23 mouse cellular contexts compared by ENCODE assay signal in genomic region chr6:31039485-31039884, GRCm38 (mm10).
"Had no signal": no experiment of that assay in that cellular context is flagged by ENCODE, and none has a peak within 500 bp of the region (broad histone marks: within the 10 kb centered on the region; RNA-seq: fewer than 3 reads in every experiment).

No protein-coding gene starts in this region.

- DNase-seq: forebrain, postnatal 0 days; gastrocnemius, postnatal 14 days; gastrocnemius, postnatal 36 days; heart, adult 18-20 months; heart, postnatal 10 days; heart, postnatal 36 days; kidney, adult 11 months; kidney, adult 2 months; kidney, adult 9 months; kidney, postnatal 14 days; kidney, postnatal 36 days; layer of hippocampus, adult 9-11 months; layer of hippocampus, postnatal 36 days; left cerebral cortex, postnatal 4 days had no signal

- H3K9me3 ChIP-seq: heart, embryonic 12.5 days; hindbrain, embryonic 13.5 days; hindbrain, embryonic 15.5 days; kidney, embryonic 15.5 days; limb, embryonic 13.5 days; limb, embryonic 15.5 days had no signal

- H3K4me2 ChIP-seq: heart, embryonic 12.5 days; hindbrain, embryonic 13.5 days; hindbrain, embryonic 15.5 days; kidney, embryonic 15.5 days; limb, embryonic 13.5 days; limb, embryonic 15.5 days had no signal

- H3K36me3 ChIP-seq: heart, embryonic 12.5 days; hindbrain, embryonic 13.5 days; hindbrain, embryonic 15.5 days; kidney, embryonic 15.5 days; limb, embryonic 13.5 days; limb, embryonic 15.5 days had no signal

- ATAC-seq: forebrain, postnatal 0 days; hindbrain, postnatal 0 days; intestine, embryonic 16.5 days had no signal

- H3K4me3 ChIP-seq: heart, embryonic 12.5 days; hindbrain, embryonic 13.5 days; hindbrain, embryonic 15.5 days; kidney, embryonic 15.5 days; limb, embryonic 13.5 days; limb, embryonic 15.5 days had no signal

- H3K27ac ChIP-seq: hindbrain, embryonic 13.5 days; hindbrain, embryonic 15.5 days; hindbrain, postnatal 0 days; kidney, embryonic 15.5 days; kidney, postnatal 0 days; limb, embryonic 13.5 days; limb, embryonic 15.5 days had no signal

- H3K4me1 ChIP-seq: heart, embryonic 12.5 days had no signal

- H3K27me3 ChIP-seq: heart, embryonic 12.5 days; hindbrain, embryonic 13.5 days; hindbrain, embryonic 15.5 days; kidney, embryonic 15.5 days; limb, embryonic 13.5 days; limb, embryonic 15.5 days had no signal

- H3K9ac ChIP-seq: forebrain, postnatal 0 days; heart, embryonic 12.5 days; hindbrain, embryonic 13.5 days; hindbrain, embryonic 15.5 days; kidney, embryonic 15.5 days; limb, embryonic 13.5 days; limb, embryonic 15.5 days had no signal
